Mouse (Mus musculus) retina, postnatal 1 day (tissue): ENCODE data around the gene Cep112.

Source experiments
- DNase-seq: peaks from one replicate; pipeline ENCODE4 v3.0.0-alpha.2; 2012

The Cep112 gene

GRCm38 (mm10) chr11:108449811-108450210 is 24.8 kb downstream of the Cep112 start:
- peak; percentile 73 for DNase-seq

GRCm38 (mm10) chr11:108459599-108459998 is 34.6 kb downstream of the Cep112 start:
- no peak for DNase-seq

DNA sequence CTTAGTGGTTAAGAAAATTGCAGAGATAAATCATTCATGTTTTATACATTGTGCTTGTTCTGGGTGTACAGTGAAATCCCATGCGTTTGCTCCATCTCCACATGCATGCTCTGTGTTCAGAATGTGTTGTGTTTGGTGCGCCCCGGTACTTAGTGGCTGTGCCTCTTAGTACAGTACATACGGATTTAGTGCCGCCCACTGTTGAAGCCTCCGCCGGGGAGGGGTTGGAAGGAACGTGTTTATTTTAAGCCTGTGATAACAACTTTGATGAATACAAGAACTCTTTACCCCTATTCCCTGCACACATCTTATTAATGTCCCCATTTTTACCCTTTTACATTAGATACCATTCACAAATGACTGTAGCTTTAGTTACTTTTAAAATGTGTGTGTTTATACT is 39.1 kb downstream of the Cep112 start:
- no peak for DNase-seq

GRCm38 (mm10) chr11:108464715-108465301 is 39.8 kb downstream of the Cep112 start:
- DNase-seq = no peak

- no peak for DNase-seq
These were observed 50.7 kb downstream of the Cep112 start for GRCm38 (mm10) chr11:108475738-108476137.

GRCm38 (mm10) chr11:108476226-108476625 is 51.2 kb downstream of the Cep112 start:
- DNase-seq = no peak

GRCm38 (mm10) chr11:108483976-108484375 is 59.0 kb downstream of the Cep112 start:
- DNase-seq = no peak

DNA sequence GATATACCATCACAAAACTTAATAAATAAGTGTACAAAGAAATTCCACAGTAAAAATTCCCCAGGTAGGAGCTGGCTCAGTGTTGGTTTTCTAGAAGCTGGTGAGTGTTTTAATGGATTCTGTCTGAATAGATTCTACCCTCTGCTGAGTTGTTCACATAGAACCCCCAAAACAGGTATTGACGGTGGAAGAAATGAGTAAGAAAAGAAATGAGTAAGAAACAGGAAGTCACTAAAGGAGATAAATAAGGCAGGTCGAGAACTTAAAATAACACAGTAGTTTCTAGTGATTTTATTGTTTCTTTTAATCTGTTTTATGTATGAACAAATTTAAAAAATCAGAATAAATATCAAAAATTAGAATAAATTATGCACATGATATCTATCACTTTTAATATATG is 63.3 kb downstream of the Cep112 start:
- DNase-seq = no peak

DNA sequence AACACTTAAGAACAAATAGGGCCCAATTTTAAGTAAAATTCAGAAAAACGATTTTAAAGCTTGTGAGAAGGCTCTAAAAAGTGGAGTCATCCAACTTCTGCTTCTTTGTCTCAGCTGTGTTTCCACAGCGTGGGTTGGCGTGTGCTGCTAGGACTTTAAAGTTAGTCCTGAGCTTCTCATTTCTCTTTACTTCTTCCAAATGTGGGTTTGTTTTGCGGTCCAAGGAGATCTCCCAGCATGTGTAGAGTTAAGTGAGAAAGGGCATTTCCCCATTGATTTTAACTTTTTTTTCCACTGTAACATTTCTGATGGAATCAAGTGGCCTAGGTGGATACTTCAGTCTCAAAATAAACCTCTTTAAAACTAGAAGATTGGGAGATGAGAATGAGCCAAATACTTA is 64.9 kb downstream of the Cep112 start:
- DNase-seq = no peak

DNA sequence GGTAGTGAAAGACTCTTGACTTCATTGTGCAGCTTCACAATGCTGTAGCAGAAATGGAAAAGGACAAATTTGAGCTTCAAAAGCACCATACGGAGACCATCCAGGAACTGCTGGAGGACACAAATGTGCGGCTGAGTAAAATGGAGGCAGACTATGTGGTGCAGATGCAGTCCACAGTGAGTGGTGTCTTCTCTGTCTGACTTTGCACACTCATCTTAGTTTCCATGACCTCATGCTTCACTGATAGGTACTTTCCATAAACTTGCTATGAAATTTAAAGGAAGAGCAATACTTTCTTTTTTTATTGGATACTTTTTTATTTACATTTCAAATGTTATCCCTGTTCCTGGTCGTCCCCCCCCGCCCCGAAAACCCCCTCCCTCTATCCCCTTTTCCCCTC is 83.2 kb downstream of the Cep112 start:
- DNase-seq = no peak

- no peak for DNase-seq
These were observed 102.9 kb downstream of the Cep112 start for GRCm38 (mm10) chr11:108527725-108528363.

GRCm38 (mm10) chr11:108532901-108533300 is 107.9 kb downstream of the Cep112 start:
- no peak for DNase-seq

DNA sequence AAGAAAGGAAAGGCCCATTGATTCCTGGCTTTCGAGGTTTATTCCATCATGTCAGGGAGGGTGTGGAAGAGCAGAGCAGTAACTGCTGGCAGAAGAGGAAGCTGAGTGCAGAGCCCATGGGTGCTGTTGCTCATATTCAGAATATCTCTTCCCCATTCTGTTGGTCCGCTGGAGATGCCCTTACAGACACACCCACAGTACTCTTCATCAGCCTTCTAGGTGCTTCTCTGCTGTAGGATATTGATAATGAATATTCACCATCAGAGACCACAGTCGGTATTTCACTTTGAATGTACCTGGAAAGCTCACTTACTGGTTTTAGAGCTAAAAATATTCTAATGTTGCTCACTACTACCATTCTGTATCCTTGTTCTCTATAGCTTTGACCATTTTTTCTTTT is 109.0 kb downstream of the Cep112 start:
- DNase-seq = no peak

- DNase-seq = no peak
These were observed 128.1 kb downstream of the Cep112 start for GRCm38 (mm10) chr11:108552997-108553622.

- no peak for DNase-seq
These were observed 128.9 kb downstream of the Cep112 start for GRCm38 (mm10) chr11:108553881-108554280.

DNA sequence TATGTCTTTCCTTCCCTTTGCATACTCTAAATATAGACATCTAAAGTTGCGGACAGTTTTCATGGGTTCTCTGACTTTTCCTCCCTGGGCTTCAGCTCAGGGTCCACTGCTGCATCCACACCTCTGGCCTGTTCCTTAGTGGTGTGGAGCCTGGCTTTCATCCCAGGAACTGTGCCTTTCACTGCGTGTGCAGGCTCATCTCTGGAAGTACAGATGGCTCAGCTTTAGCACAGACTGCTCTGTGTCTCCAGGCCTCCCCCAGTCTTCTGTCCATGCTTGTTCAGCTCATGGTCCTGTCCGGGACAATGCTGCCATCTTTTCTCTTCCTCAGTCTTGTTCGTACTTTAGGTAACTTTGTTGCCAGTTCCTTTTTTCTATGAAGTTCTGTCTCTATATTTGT is 133.6 kb downstream of the Cep112 start:
- DNase-seq = no peak

- peak; percentile 5 for DNase-seq
These were observed 134.5 kb downstream of the Cep112 start for GRCm38 (mm10) chr11:108559506-108559905.

DNA sequence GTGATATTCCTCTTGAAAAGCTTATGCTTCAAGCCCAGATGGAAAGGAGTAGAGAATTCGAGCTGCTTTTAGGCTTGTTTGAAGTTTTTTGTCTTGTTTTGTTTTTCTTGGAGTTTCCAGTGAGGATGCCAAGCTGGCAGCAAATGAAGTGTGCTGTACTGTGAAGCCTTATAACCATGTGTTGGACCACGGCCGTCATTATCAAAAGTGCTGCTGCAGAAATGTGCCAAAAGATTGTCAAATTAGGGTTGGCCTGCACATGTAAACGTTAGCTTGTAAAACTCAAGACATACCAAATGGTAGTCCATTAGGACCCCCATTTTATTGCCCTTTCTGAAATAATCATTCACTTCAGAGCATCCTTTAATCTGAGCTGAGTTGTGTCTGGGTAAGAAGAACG is 137.1 kb downstream of the Cep112 start:
- no peak for DNase-seq

DNA sequence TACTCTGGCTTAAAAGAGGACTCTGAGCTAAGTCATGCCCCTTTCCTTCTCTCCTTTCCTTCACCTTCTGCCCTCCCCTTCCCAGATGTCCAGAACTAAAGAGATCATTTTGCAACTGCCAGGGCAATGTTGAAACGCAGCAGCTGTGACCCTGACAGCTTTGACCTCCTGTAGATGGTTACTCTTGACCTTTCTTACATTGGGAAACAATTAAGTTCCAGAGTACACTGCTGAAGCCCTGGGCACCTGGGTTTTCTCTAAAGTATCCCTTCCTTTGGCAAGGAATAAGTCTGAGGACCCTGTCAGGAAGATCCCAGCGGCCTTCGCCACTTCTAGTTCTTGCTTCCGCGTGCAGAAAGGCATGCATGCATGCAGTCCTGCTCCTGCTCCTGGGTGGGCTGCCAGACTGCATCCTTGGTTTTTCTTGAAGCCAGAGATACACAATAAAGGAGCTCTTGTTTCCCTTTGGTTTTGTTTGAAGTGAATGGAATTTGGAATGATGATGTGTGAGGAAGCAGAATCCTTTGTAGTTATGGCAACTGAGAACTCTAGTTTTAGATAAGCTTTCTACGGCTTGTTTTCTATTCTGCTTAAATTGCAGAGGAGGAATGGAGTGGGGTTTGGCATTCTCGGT is 161.7 kb downstream of the Cep112 start:
- peak; percentile 4 for DNase-seq

- DNase-seq = no peak
These were observed 168.4 kb downstream of the Cep112 start for GRCm38 (mm10) chr11:108593207-108593958.

GRCm38 (mm10) chr11:108593959-108594579 is 169.1 kb downstream of the Cep112 start:
- no peak for DNase-seq

DNA sequence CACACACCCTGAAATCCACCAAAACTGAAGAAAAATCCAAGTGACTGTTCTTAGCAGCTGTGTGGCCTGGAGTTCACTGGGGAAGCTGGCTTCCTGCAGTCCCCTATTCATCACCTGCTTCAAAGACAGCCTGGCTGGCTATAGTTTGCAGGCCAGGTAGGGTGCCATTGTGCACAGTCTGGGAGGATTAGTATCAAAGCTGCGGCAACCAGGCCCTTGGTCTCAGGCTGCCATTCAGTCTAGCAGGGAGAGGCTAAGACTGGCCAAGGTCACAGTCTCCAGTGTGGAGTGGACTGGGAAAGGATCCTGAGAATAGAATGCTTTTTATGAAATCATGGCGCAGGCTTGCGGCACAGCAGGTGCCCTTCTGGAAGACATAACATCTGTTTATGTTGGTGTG is 180.3 kb downstream of the Cep112 start:
- DNase-seq = peak; percentile 13

DNA sequence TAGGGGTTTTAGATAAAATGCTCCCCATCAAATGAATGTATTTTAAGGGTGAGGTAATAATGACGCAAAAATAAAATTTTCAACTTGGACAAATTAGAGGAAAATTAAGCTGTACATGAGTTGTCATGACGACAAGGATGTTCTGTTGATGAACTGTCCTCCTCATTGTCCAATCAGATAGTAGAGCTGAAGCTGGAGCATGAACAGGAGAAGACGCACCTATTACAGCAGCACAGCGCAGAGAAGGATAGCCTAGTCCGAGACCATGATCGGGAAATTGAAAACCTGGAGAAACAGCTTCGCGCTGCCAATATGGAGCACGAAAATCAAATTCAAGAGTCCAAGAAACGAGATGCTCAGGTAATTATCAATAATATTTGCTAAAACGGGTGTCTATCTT is 181.0 kb downstream of the Cep112 start:
- no peak for DNase-seq
